Mouse (Mus musculus) kidney, postnatal 0 days (tissue): ENCODE measurements around the gene Emc6. TPM values are rescaled to one million over a fixed set of nuclear protein-coding genes. Genes with fewer than 3 reads are reported as not detected.

Source experiments
- ATAC-seq: fragments of 200-750 bp; cut with Nextera tagmentation; replicated peaks from 2 replicates; pipeline ENCODE4 v1.8.0; 2017; ENCODE audit warnings: low read depth, moderate number of reproducible peaks, moderate TSS enrichment, moderate library complexity; ENCODE audit not compliant: low FRiP score
- DNase-seq: peaks from one replicate; pipeline ENCODE4 v3.0.0-alpha.2; 2016; ENCODE audit warnings: low spot score
- H3K27ac ChIP-seq: fragments of 300-500 bp; sonication (generic); 2 replicates; pipeline ENCODE4 v1.5.1; 2014; ENCODE audit warnings: mild to moderate bottlenecking
- H3K27me3 ChIP-seq: fragments of 300-500 bp; sonication (generic); 2 replicates; pipeline ENCODE4 v1.6.1; 2014; ENCODE audit warnings: low read length, mixed read lengths; ENCODE audit not compliant: insufficient read depth
- H3K36me3 ChIP-seq: fragments of 300-500 bp; sonication (generic); 2 replicates; pipeline ENCODE4 v1.6.1; 2014; ENCODE audit warnings: low read length, mixed read lengths; ENCODE audit not compliant: insufficient read depth
- H3K4me1 ChIP-seq: fragments of 300-500 bp; sonication (generic); replicated peaks from 2 replicates; pipeline ENCODE4 v1.6.1; 2014; ENCODE audit warnings: antibody characterized with exemption, low read length, mixed read lengths; ENCODE audit not compliant: insufficient read depth
- H3K4me2 ChIP-seq: fragments of 300-500 bp; sonication (generic); 2 replicates; pipeline ENCODE4 v1.6.1; 2014; ENCODE audit warnings: mild to moderate bottlenecking, low read length, moderate library complexity, mixed read lengths
- H3K4me3 ChIP-seq: fragments of 300-500 bp; sonication (generic); replicated peaks from 2 replicates; pipeline ENCODE4 v1.5.1; 2014; ENCODE audit warnings: low read depth, low read length
- H3K9ac ChIP-seq: fragments of 300-500 bp; sonication (generic); 2 replicates; pipeline ENCODE4 v1.6.1; 2014; ENCODE audit warnings: low read depth, low read length
- H3K9me3 ChIP-seq: fragments of 300-500 bp; sonication (generic); replicated peaks from 2 replicates; pipeline ENCODE4 v1.6.1; 2016; ENCODE audit warnings: low read length, inconsistent platforms, mixed read lengths
- CTCF ChIP-seq: IDR thresholded peaks from 2 replicates; pipeline ENCODE4 v1.5.1; 2016; ENCODE audit warnings: antibody characterized with exemption, low read depth, mild to moderate bottlenecking, moderate library complexity
- WGBS: fragments of 180-500 bp; shearing (Covaris S2); extraction: QIAGEN DNeasy Blood & Tissue Kit; methylation state at CpG from one replicate; pipeline ENCODE4 v1.1.7; 2014; 5-methylcytosine and 5-hydroxymethylcytosine counted together
- polyA plus RNA-seq: library from polyadenylated mRNA; unstranded; fragments of >200 nt; fragmentation: Nextera tagmentation; extraction: Ambion mirVana; gene quantifications from 2 replicates; pipeline ENCODE4 v1.2.1, GENCODE M21; 2015

The Emc6 gene
- polyA plus RNA-seq, 1 experiment from 2014 or later, result 187 TPM

GRCm38 (mm10) chr11:73159957-73160810, 16.7 kb downstream of the Emc6 start, which contains the start of gene P2rx5:
P2rx5 (plus strand) TSS chr11:73160421.
- Histone ChIP-seq H3K9ac (peak within 1 kb of the TSS; percentile 38; the same call in 1 of the 2 replicates), H3K4me3 (peak within 1 kb of the TSS; percentile 35), H3K9me3 (no peaks in the 10 kb centered on the region), H3K4me1 (no peaks in the 10 kb centered on the region), H3K4me2 (peak within 1 kb of the TSS; percentile 85), H3K27ac (no peak within 1 kb of the TSS), H3K36me3 (no peaks in the 10 kb centered on the region), H3K27me3 (peaks cover 8% of the 10 kb centered on the region; the same call in 1 of the 2 replicates)
- WGBS, result 3% methylated on average over 49 of the region's 49 CpGs
- ATAC-seq, result peak; percentile 81
- DNase-seq, result peak; percentile 61
- no peak for TF ChIP-seq CTCF

GRCm38 (mm10) chr11:73155071-73155470, 21.8 kb downstream of the Emc6 start:
- Histone ChIP-seq H3K4me1 (no peaks in the 10 kb centered on the region), H3K9ac (no peak overlapping the region), H3K27ac (no peak overlapping the region), H3K36me3 (no peaks in the 10 kb centered on the region), H3K27me3 (0 out of 2 replicates have a peak, but pooled peaks cover 3% of the 10 kb centered on the region), H3K4me3 (no peak overlapping the region), H3K9me3 (no peaks in the 10 kb centered on the region), H3K4me2 (no peak overlapping the region)
- TF ChIP-seq CTCF, result no peak
- ATAC-seq, result no peak
- DNase-seq, result no peak
- 68% methylated on average over 6 of the region's 6 CpGs for WGBS

DNA sequence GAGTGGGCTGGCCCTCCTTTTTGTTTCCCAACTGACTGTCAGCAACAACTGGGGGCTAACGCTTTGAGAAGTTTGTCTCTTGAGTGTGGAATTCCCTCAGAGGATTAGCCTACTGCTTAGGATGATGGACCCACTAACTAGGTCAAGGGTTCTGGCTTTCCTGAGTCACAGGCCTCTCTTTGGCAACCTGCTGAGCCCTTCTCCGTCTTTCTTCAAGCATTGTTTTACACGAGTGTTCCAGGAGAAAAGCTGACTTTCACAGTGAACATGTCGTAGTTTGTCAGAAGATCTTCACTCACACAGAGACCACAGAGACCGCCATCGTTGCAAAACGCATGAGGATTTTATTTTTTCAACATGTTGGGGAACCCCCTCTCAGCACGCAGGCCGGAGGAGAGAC, 28.6 kb downstream of the Emc6 start:
- Histone ChIP-seq H3K27me3 (no peaks in the 10 kb centered on the region), H3K4me3 (no peak overlapping the region), H3K4me1 (no peaks in the 10 kb centered on the region), H3K9me3 (no peaks in the 10 kb centered on the region), H3K36me3 (no peaks in the 10 kb centered on the region), H3K9ac (no peak overlapping the region), H3K27ac (no peak overlapping the region), H3K4me2 (no peak overlapping the region)
- no peak for DNase-seq
- WGBS, result 81% methylated on average over 9 of the region's 9 CpGs
- TF ChIP-seq CTCF, result no peak
- ATAC-seq, result no peak

DNA sequence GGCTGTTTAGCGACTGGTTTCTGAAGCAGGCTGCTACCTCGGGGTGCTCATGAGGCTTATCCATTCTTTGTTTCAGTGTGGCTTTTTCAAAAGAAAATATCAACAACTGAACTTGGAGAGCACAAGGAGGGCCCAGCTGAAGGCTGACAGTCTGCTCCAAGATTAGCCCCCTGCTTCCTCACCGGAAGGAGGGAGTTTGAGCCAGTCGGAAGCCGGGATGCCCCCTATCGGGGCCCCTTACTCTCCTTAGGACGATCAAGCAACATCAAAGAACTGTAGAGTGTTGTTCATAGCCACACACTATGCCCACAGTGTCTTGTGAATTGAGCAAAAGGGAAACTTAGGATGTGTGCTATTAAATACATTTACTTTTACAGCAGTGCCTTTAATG, 29.9 kb downstream of the Emc6 start:
- 50% methylated on average over 7 of the region's 7 CpGs for WGBS
- no peaks in the 10 kb centered on the region for H3K4me1 ChIP-seq
- H3K9me3 ChIP-seq, result no peaks in the 10 kb centered on the region
- H3K27me3 ChIP-seq, result no peaks in the 10 kb centered on the region
- no peak for TF ChIP-seq CTCF
- no peak overlapping the region for H3K4me2 ChIP-seq
- ATAC-seq, result no peak
- H3K36me3 ChIP-seq, result no peaks in the 10 kb centered on the region
- H3K9ac ChIP-seq, result no peak overlapping the region
- H3K27ac ChIP-seq, result no peak overlapping the region
- DNase-seq, result no peak
- H3K4me3 ChIP-seq, result no peak overlapping the region

DNA sequence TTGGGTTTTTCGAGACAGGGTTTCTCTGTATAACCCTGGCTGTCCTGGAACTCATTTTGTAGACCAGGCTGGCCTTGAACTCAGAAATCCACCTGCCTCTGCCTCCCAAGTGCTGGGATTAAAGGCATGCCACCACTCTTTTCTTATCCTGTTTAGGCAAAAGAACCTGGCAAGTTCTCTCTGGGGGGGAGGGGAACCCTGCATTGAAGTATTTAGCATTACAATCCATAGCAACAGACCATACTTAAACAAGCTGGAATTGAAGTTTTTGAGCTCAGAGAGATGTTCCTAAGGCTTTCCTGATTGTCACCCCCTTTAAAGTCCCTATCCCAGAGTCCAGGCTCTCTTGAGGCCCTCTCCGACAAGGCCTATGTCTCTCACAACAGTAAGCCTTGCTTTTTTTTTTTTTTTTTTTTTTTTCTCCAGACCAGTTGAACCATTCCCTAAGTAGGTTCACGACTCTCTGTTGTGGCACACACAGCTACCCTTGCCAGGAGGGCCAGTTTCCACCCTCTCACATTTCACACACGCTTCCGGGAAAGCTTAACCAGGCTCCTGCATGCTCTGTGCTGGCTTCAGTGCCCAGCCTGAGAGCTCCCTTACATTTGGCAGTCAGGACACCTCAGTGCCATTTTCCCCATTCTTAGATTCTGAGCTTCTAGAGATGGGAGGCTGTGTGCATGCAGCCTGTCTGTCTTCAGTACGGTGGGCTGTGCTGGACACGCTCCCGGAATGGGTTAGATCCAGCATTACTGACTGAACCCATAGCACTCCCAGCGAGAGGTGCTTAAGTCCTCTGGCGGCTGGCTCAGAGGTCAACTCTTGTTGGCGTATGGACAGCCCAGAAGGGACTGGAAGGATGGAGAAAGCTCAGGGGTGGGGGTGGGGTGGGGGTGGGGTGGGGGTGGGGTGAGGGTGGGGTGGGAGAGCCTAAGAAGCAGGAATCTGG, 30.5 kb downstream of the Emc6 start:
- Histone ChIP-seq H3K4me1 (no peaks in the 10 kb centered on the region), H3K27me3 (no peaks in the 10 kb centered on the region), H3K27ac (no peak overlapping the region), H3K4me3 (no peak overlapping the region), H3K9ac (no peak overlapping the region), H3K36me3 (no peaks in the 10 kb centered on the region), H3K4me2 (no peak overlapping the region), H3K9me3 (no peaks in the 10 kb centered on the region)
- no peak for TF ChIP-seq CTCF
- ATAC-seq (no peak), DNase-seq (no peak)
- WGBS, result 46% methylated on average over 11 of the region's 11 CpGs

DNA sequence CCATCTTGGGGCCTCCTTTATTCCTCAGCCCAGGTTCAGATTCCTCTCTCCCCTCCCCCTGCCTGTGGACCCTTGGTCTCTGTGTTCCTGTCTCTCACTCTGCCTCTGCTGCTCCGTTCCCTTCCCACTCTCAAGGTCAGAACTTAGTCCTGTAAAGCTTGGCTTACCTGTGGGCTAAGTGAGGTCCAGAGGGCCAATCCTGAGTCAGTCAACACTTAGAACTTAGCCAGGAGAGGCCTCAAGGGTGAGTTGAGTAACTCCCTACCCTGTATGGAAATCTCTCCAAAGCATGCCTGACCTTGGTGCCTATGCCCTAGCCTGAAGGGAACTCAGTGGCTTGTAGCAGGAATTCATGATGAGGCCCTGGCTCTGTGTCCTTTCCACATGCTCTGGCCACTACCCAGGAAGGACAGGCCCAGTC, 32.6 kb downstream of the Emc6 start:
- Histone ChIP-seq H3K4me1 (no peaks in the 10 kb centered on the region), H3K27ac (no peak overlapping the region), H3K27me3 (no peaks in the 10 kb centered on the region), H3K4me3 (no peak overlapping the region), H3K36me3 (no peaks in the 10 kb centered on the region), H3K4me2 (no peak overlapping the region), H3K9me3 (no peaks in the 10 kb centered on the region), H3K9ac (no peak overlapping the region)
- DNase-seq, result no peak
- 89% methylated on average over 1 of the region's 1 CpGs for WGBS
- no peak for TF ChIP-seq CTCF
- peak; percentile 13; the same call in 1 of the 2 replicates for ATAC-seq
